Mouse (Mus musculus): Measurements from ENCODE around the gene Alad. TPM values are rescaled to one million over a fixed set of nuclear protein-coding genes. Genes with fewer than 3 reads are reported as not detected.

Gene Alad
- polyA plus RNA-seq, 2 experiments: 57.3 to 90.2 TPM

DNA sequence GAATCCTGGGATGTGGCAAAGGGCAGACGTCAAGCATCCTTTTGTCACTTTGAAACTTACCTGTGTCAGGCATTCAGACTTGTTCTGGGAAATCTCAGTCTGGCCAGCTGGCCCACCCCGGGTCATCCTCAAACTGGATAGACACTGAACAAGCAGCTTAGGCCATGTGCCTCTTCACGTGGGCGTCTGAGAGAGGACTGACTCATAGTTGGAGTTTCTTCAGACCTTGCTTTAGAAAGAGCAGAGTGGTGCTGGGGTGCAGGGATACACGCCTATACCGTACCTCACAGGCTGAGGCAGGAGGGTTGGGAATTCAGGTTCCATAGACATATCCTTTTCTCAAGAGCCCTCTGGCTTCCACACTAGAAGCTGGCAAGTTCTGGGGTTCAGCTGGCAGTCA, 24.1 kb upstream of the Alad start:
- H3K4me3 ChIP-seq (replicated peaks; ENCODE audit: low read length): no peak overlapping the region
- WGBS: 86% methylated on average over 6 of the region's 6 CpGs
- no peak for ATAC-seq (ENCODE audit: low FRiP score, low read depth)

DNA sequence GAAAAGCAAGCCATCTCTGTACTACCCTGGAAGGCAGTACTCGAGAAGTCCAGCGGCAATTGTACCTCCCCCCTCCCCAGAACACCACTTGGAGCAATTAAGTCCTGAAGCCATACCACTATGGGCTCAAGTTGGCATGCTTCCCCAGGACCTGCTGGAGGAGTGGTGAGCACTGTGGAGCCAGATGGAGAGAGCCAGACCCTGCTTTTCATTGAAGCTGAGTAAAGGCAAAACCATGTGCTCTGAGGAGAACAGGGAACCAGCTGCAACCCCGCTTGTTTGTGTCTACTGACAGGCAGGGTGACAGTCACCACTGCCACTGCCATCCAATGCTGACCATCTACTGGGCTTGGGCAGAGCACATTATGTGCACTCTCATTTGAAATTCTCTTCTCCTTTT, 22.1 kb upstream of the Alad start:
- no peaks in the 10 kb centered on the region for H3K27me3 ChIP-seq (ENCODE audit: control insufficient read depth, insufficient read depth, low read length)
- DNase-seq (ENCODE audit: low spot score) (no peak), ATAC-seq (ENCODE audit: low FRiP score, low read depth) (no peak)
- H3K4me3 ChIP-seq (replicated peaks; ENCODE audit: low read length): no peak overlapping the region
- H3K9me3 ChIP-seq (ENCODE audit: control insufficient read depth, low read length): no peaks in the 10 kb centered on the region
- no peaks in the 10 kb centered on the region for H3K36me3 ChIP-seq (ENCODE audit: control insufficient read depth, insufficient read depth, low read length)
- no peak overlapping the region for H3K9ac ChIP-seq (ENCODE audit: low read depth, low read length, severe bottlenecking)
- no peaks in the 10 kb centered on the region for H3K4me1 ChIP-seq (ENCODE audit: control insufficient read depth, insufficient read depth, low read length)
- WGBS: 71% methylated on average over 3 of the region's 3 CpGs
- H3K27ac ChIP-seq (replicated peaks; ENCODE audit: low read depth, low read length): no peak overlapping the region
- TF ChIP-seq POLR2A (IDR thresholded peaks at IDR 0.05; ENCODE audit: borderline replicate concordance, extremely low read depth, insufficient read depth, insufficient read length): no peak
- no peak overlapping the region for H3K4me2 ChIP-seq (replicated peaks; ENCODE audit: low read depth, low read length, severe bottlenecking)

More for the DNA sequence above, 24.1 kb upstream of the Alad start:
- Histone ChIP-seq H3K27ac (replicated peaks; ENCODE audit: low read depth, low read length) (no peak overlapping the region), H3K4me2 (replicated peaks; ENCODE audit: low read depth, low read length, severe bottlenecking) (no peak overlapping the region), H3K36me3 (ENCODE audit: control insufficient read depth, insufficient read depth, low read length) (no peaks in the 10 kb centered on the region), H3K27me3 (ENCODE audit: control insufficient read depth, insufficient read depth, low read length) (no peaks in the 10 kb centered on the region), H3K4me1 (ENCODE audit: control insufficient read depth, insufficient read depth, low read length) (no peaks in the 10 kb centered on the region), H3K9me3 (ENCODE audit: control insufficient read depth, low read length) (no peaks in the 10 kb centered on the region), H3K9ac (ENCODE audit: low read depth, low read length, severe bottlenecking) (no peak overlapping the region)
- no peak for DNase-seq (ENCODE audit: low spot score)
- no peak for TF ChIP-seq POLR2A (IDR thresholded peaks at IDR 0.05; ENCODE audit: borderline replicate concordance, extremely low read depth, insufficient read depth, insufficient read length)

DNA sequence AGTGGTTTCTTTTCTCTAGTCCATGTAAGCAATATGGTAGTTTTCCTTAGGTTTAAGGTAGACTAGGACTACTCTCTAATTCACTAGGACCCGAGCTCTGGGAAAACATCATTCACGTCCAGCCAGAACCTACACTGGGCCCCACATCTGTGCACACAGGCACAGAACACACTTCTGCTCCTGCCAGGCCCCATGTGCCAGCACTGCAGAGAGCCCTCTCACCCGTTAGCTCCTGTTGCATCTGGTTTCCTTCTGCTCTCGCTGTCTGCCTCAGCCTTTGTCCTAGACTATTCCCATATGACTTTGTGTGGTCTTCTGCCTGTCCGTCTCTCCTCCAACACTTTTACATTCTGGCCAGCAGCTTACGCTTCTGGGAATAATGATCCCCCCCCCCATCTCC, 14.0 kb upstream of the Alad start:
- H3K27me3 ChIP-seq (ENCODE audit: control insufficient read depth, insufficient read depth, low read length): no peaks in the 10 kb centered on the region
- no peak overlapping the region; the same call in 1 of the 2 replicates for H3K27ac ChIP-seq (replicated peaks; ENCODE audit: low read depth, low read length)
- DNase-seq (ENCODE audit: low spot score) (peak; percentile 6), ATAC-seq (ENCODE audit: low FRiP score, low read depth) (no peak)
- no peak overlapping the region for H3K4me3 ChIP-seq (replicated peaks; ENCODE audit: low read length)
- peaks cover 7% of the 10 kb centered on the region for H3K4me1 ChIP-seq (ENCODE audit: control insufficient read depth, insufficient read depth, low read length)
- no peak overlapping the region for H3K9ac ChIP-seq (ENCODE audit: low read depth, low read length, severe bottlenecking)
- no peak overlapping the region for H3K4me2 ChIP-seq (replicated peaks; ENCODE audit: low read depth, low read length, severe bottlenecking)
- no peaks in the 10 kb centered on the region for H3K36me3 ChIP-seq (ENCODE audit: control insufficient read depth, insufficient read depth, low read length)
- WGBS: 50% methylated on average over 6 of the region's 6 CpGs
- no peak for TF ChIP-seq POLR2A (IDR thresholded peaks at IDR 0.05; ENCODE audit: borderline replicate concordance, extremely low read depth, insufficient read depth, insufficient read length)
- no peaks in the 10 kb centered on the region for H3K9me3 ChIP-seq (ENCODE audit: control insufficient read depth, low read length)

DNA sequence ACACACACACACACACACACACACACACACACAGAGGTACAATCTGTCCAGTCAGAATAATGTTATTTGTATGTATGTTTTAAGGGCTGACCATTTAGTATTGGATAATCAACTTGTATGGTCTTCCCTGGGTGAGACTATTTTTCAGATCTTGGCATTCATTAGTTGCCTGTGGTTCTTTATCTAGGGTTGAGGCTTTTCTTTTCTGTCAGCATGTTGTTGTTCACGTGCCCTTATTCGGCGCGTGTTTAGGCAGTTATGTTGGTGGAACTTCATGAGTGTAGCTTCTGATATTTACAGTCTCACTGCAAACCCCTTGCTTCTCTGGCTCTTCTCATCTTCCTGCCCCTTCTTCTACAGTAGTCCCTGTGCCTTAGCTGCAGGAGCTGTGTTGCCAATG, 7.9 kb upstream of the Alad start:
- WGBS: 85% methylated on average over 4 of the region's 4 CpGs
- no peak for TF ChIP-seq POLR2A (IDR thresholded peaks at IDR 0.05; ENCODE audit: borderline replicate concordance, extremely low read depth, insufficient read depth, insufficient read length)

DNA sequence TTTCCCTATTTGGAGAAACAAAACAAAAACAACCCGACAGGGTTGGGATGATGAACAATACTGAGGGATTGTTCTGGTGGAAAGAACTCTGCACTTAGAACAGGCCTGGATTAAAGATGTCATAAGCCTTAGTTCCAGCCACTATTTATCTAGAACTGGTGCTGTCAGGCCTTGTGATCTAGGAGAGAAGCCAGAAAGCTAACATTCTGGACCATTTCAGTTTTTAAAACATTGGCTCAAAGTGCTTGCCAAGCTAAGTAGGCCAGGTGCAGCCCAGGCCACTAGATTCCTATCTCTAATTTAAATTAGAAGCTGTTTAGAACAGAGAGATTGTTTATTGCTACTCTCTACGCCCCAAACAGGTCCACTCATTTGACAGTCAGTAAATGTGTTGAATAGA, 6.5 kb upstream of the Alad start:
- H3K4me2 ChIP-seq (replicated peaks; ENCODE audit: low read depth, low read length, severe bottlenecking): no peak overlapping the region
- no peak overlapping the region for H3K4me3 ChIP-seq (replicated peaks; ENCODE audit: low read length)
- peaks cover 10% of the 10 kb centered on the region; the same call in 1 of the 2 replicates for H3K4me1 ChIP-seq (ENCODE audit: control insufficient read depth, insufficient read depth, low read length)
- no peaks in the 10 kb centered on the region for H3K9me3 ChIP-seq (ENCODE audit: control insufficient read depth, low read length)
- H3K36me3 ChIP-seq (ENCODE audit: control insufficient read depth, insufficient read depth, low read length): peaks cover 10% of the 10 kb centered on the region; the same call in 1 of the 2 replicates
- 59% methylated on average over 2 of the region's 2 CpGs for WGBS
- H3K9ac ChIP-seq (ENCODE audit: low read depth, low read length, severe bottlenecking): no peak overlapping the region
- H3K27me3 ChIP-seq (ENCODE audit: control insufficient read depth, insufficient read depth, low read length): no peaks in the 10 kb centered on the region
- H3K27ac ChIP-seq (replicated peaks; ENCODE audit: low read depth, low read length): no peak overlapping the region
- DNase-seq (ENCODE audit: low spot score): no peak
- no peak for TF ChIP-seq POLR2A (IDR thresholded peaks at IDR 0.05; ENCODE audit: borderline replicate concordance, extremely low read depth, insufficient read depth, insufficient read length)
- ATAC-seq (ENCODE audit: low FRiP score, low read depth): no peak

More for the DNA sequence above, 7.9 kb upstream of the Alad start:
- DNase-seq (ENCODE audit: low spot score) (no peak), ATAC-seq (ENCODE audit: low FRiP score, low read depth) (no peak)
- H3K4me3 ChIP-seq (replicated peaks; ENCODE audit: low read length): no peak overlapping the region
- H3K36me3 ChIP-seq (ENCODE audit: control insufficient read depth, insufficient read depth, low read length): peaks cover 10% of the 10 kb centered on the region; the same call in 1 of the 2 replicates
- peaks cover 10% of the 10 kb centered on the region; the same call in 1 of the 2 replicates for H3K4me1 ChIP-seq (ENCODE audit: control insufficient read depth, insufficient read depth, low read length)
- no peaks in the 10 kb centered on the region for H3K9me3 ChIP-seq (ENCODE audit: control insufficient read depth, low read length)
- H3K27ac ChIP-seq (replicated peaks; ENCODE audit: low read depth, low read length): no peak overlapping the region
- no peak overlapping the region for H3K4me2 ChIP-seq (replicated peaks; ENCODE audit: low read depth, low read length, severe bottlenecking)
- H3K27me3 ChIP-seq (ENCODE audit: control insufficient read depth, insufficient read depth, low read length): no peaks in the 10 kb centered on the region
- H3K9ac ChIP-seq (ENCODE audit: low read depth, low read length, severe bottlenecking): no peak overlapping the region

DNA sequence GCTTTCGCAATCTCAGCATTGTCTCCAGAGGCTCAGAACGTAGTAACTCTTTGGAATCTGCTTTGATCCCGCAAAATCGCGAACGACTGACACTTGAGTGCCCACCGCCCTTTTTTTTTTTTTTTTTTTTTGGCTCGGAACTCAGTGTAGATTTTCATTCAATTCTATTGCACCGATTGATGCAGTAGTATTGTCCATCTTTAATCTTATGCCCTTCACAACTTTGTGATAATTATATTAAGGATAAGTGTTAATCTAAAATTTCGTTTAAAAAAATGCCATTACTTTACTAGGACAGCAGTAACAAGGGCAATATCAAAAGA, 5.7 kb upstream of the Alad start:
- H3K36me3 ChIP-seq (ENCODE audit: control insufficient read depth, insufficient read depth, low read length): peaks cover 10% of the 10 kb centered on the region; the same call in 1 of the 2 replicates
- DNase-seq (ENCODE audit: low spot score) (no peak), ATAC-seq (ENCODE audit: low FRiP score, low read depth) (no peak)
- no peaks in the 10 kb centered on the region for H3K27me3 ChIP-seq (ENCODE audit: control insufficient read depth, insufficient read depth, low read length)
- no peaks in the 10 kb centered on the region for H3K9me3 ChIP-seq (ENCODE audit: control insufficient read depth, low read length)
- H3K4me1 ChIP-seq (ENCODE audit: control insufficient read depth, insufficient read depth, low read length): peaks cover 8% of the 10 kb centered on the region; the same call in 1 of the 2 replicates
- H3K9ac ChIP-seq (ENCODE audit: low read depth, low read length, severe bottlenecking): no peak overlapping the region
- WGBS: 2% methylated on average over 10 of the region's 10 CpGs
- TF ChIP-seq POLR2A (IDR thresholded peaks at IDR 0.05; ENCODE audit: borderline replicate concordance, extremely low read depth, insufficient read depth, insufficient read length): no peak
- peak overlapping the region; percentile 72 for H3K4me2 ChIP-seq (replicated peaks; ENCODE audit: low read depth, low read length, severe bottlenecking)
- H3K4me3 ChIP-seq (replicated peaks; ENCODE audit: low read length): peak overlapping the region; percentile 56
- H3K27ac ChIP-seq (replicated peaks; ENCODE audit: low read depth, low read length): no peak overlapping the region
